Mouse (Mus musculus) intestine, postnatal 0 days (tissue): ENCODE measurements around the gene Scaf8. TPM values are rescaled to one million over a fixed set of nuclear protein-coding genes. Genes with fewer than 3 reads are reported as not detected.

Experiments
- ATAC-seq: fragments of 200-750 bp; cut with Nextera tagmentation; 2 replicates; pipeline ENCODE4 v1.8.0; 2017; ENCODE audit warnings: mild to moderate bottlenecking, moderate TSS enrichment, moderate library complexity
- H3K27ac ChIP-seq: fragments of 300-500 bp; sonication (generic); 2 replicates; pipeline ENCODE4 v1.5.1; 2014; ENCODE audit warnings: mild to moderate bottlenecking, low read depth, low read length, moderate library complexity
- H3K27me3 ChIP-seq: fragments of 300-500 bp; sonication (generic); replicated peaks from 2 replicates; pipeline ENCODE4 v1.6.1; 2014; ENCODE audit warnings: low read length, mixed read lengths; ENCODE audit not compliant: control insufficient read depth, insufficient read depth
- H3K36me3 ChIP-seq: fragments of 300-500 bp; sonication (generic); 2 replicates; pipeline ENCODE4 v1.6.1; 2014; ENCODE audit warnings: mild to moderate bottlenecking, moderate library complexity; ENCODE audit not compliant: control insufficient read depth, insufficient read depth
- H3K4me1 ChIP-seq: fragments of 300-500 bp; sonication (generic); replicated peaks from 2 replicates; pipeline ENCODE4 v1.6.1; 2014; ENCODE audit warnings: antibody characterized with exemption, low read length, mixed read lengths; ENCODE audit not compliant: control insufficient read depth, insufficient read depth
- H3K4me2 ChIP-seq: fragments of 300-500 bp; sonication (generic); replicated peaks from 2 replicates; pipeline ENCODE4 v1.6.1; 2014; ENCODE audit warnings: low read depth, mild to moderate bottlenecking, moderate library complexity
- H3K4me3 ChIP-seq: fragments of 300-500 bp; sonication (generic); 2 replicates; pipeline ENCODE4 v1.5.1; 2014; ENCODE audit warnings: low read depth, low read length
- H3K9ac ChIP-seq: fragments of 300-500 bp; sonication (generic); 2 replicates; pipeline ENCODE4 v1.6.1; 2014; ENCODE audit warnings: mild to moderate bottlenecking, low read depth, low read length
- H3K9me3 ChIP-seq: fragments of 300-500 bp; sonication (generic); 2 replicates; pipeline ENCODE4 v1.6.1; 2016; ENCODE audit warnings: mixed run types; ENCODE audit not compliant: control insufficient read depth
- CTCF ChIP-seq: sonication (generic); IDR thresholded peaks from 2 replicates; pipeline ENCODE4 v1.5.1; 2016; ENCODE audit warnings: low read depth, mild to moderate bottlenecking, control low read depth, antibody characterized with exemption, moderate library complexity
- WGBS: fragments of 180-500 bp; shearing (Covaris S2); extraction: QIAGEN DNeasy Blood & Tissue Kit; methylation state at CpG from one replicate; pipeline ENCODE4 v1.1.7; 2014; 5-methylcytosine and 5-hydroxymethylcytosine counted together
- polyA plus RNA-seq: library from polyadenylated mRNA; unstranded; fragments of >200 nt; fragmentation: Nextera tagmentation; extraction: Ambion mirVana; gene quantifications from 2 replicates; pipeline ENCODE4 v1.2.1, GENCODE M21; 2015

Scaf8 gene
- polyA plus RNA-seq, 1 experiment from 2014 or later = 8.3 TPM

DNA sequence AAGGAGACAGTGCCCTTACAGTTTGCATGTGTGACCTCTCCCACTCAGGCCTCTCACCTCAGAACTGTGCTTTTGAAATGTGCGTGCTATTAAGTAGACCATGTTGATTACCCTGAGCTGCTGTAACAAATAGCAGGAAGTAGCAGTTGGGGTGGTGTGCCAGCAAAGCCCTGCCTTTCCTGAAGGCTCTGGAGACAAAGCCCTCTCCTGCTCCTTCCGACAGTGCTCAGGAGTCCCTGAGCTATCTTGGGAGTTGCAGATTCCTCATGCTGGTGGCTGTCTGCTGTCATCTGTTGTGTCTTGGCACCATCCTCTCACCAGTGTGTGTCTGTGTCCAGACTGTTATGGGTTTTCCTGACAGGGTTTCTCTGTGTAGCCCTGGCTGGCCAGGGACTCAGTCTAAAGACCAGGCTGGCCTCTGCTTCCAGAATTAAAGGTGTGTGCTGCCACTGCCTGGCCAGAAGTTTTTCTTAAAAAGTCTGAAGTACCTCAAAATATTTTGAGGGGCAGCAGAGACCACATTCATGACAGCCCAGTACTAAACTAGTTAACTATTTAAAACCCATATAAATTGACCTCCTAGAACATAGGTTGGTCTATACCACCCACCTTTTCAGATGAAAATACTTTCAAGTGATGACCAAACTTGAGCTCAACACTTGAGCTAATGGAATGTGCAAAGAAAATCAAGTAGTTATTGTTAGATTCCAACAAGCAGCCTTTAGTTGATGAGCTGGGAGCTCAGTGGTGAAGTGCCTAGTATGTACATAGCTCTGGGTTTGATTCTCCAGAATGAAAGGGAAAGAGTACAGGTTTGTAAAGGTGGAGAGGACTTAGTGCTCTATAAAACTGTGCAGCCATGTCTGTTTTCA lies 92.0 kb downstream of the Scaf8 start:
- 28% methylated on average over 2 of the region's 2 CpGs for WGBS
- H3K9me3 ChIP-seq = no peaks in the 10 kb centered on the region
- no peaks in the 10 kb centered on the region for H3K27me3 ChIP-seq
- no peak overlapping the region for H3K4me2 ChIP-seq
- peaks cover 9% of the 10 kb centered on the region for H3K36me3 ChIP-seq
- 0 out of 2 replicates have a peak, but pooled peaks have one; percentile 15 for ATAC-seq
- no peaks in the 10 kb centered on the region for H3K4me1 ChIP-seq
- H3K27ac ChIP-seq = no peak overlapping the region
- no peak overlapping the region for H3K9ac ChIP-seq
- H3K4me3 ChIP-seq = no peak overlapping the region
- no peak for TF ChIP-seq CTCF

DNA sequence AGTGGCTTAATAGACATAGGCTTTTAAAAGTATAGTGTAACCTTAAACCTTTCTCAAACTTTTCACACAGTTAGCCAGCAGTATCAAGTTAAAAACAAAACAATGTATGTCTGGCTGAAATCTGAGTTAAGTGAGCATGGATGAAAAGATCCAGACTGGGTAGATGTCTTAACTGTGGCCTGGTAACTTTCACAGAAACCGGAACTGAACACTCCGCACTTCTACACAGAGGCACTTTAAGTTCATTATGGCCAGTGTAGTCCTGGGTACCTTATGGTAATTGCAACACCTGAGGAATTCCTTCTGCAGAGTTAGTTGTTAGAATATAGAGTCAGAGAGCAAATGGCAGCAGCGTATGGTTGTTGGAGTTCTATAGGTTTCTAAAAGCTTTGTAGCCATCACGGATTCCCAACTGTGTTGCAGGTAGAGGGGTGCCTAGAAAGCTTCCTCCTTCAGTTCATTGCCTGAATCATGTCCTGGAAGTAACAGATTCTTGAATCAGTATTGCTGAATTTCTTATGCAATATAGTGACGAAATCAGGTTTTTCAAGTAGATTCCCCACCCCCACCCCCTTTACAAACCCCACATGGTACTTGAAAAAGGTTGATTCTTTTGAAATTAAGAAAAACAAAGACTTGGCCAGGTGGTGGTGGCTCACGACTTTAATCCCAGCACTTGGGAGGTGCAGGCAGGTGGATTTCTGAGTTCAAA lies 92.9 kb downstream of the Scaf8 start:
- peaks cover 9% of the 10 kb centered on the region for H3K36me3 ChIP-seq
- H3K4me1 ChIP-seq = no peaks in the 10 kb centered on the region
- no peak overlapping the region for H3K4me3 ChIP-seq
- H3K9me3 ChIP-seq = no peaks in the 10 kb centered on the region
- no peak for ATAC-seq
- no peak overlapping the region for H3K4me2 ChIP-seq
- H3K27ac ChIP-seq = no peak overlapping the region
- no peak for TF ChIP-seq CTCF
- H3K9ac ChIP-seq = no peak overlapping the region
- 74% methylated on average over 6 of the region's 6 CpGs for whole genome bisulfite sequencing
- H3K27me3 ChIP-seq = no peaks in the 10 kb centered on the region

DNA sequence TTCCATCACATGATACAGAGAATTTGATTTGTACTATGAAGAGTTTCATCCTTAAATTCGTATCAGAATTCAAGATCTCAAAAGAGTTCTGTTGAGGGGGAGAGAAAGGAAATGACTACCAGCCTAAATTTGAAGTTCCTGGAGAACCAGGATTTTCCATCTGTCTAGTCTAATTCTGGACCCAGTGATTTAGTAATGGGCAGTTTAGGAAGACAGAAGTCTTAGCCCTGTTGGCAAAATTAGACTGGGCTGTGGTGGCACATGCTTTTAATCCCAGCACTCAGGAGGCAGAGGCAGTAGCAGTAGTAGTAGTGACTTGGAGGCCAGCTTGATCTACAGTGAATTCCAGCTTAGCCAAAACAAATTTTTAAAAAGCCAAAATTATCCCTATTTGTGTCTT lies 93.7 kb downstream of the Scaf8 start:
- Histone ChIP-seq H3K9ac (no peak overlapping the region), H3K9me3 (no peaks in the 10 kb centered on the region), H3K4me3 (no peak overlapping the region), H3K27me3 (no peaks in the 10 kb centered on the region), H3K4me1 (no peaks in the 10 kb centered on the region), H3K27ac (no peak overlapping the region), H3K36me3 (peaks cover 15% of the 10 kb centered on the region), H3K4me2 (no peak overlapping the region)
- TF ChIP-seq CTCF = no peak
- ATAC-seq = no peak
- 84% methylated on average over 1 of the region's 1 CpGs for WGBS

DNA sequence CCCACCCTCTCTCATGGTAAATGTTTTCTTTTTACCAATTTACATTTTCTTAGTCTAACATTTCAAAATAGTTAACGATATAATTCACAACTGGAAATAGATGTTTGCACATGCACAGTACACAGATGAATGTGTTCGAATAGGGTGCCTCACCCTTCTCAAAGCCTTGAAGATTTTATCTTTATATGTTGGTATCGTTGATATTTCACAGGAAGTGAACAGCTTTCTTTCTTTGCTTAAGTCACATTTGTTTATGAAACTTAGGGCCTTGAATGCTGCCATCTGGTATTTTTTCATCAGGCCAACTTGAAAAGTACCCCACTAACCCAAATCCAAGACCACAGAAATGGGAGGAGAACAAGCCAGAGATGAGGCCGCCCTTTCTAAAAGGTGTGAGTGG lies 94.8 kb downstream of the Scaf8 start:
- H3K27ac ChIP-seq = peak overlapping the region; percentile 0; the same call in 1 of the 2 replicates
- no peak for ATAC-seq
- no peaks in the 10 kb centered on the region for H3K27me3 ChIP-seq
- no peak overlapping the region for H3K4me2 ChIP-seq
- 39% methylated on average over 4 of the region's 4 CpGs for WGBS
- H3K9me3 ChIP-seq = no peaks in the 10 kb centered on the region
- no peak overlapping the region for H3K4me3 ChIP-seq
- no peak overlapping the region for H3K9ac ChIP-seq
- TF ChIP-seq CTCF = no peak
- H3K4me1 ChIP-seq = no peaks in the 10 kb centered on the region
- H3K36me3 ChIP-seq = peaks cover 19% of the 10 kb centered on the region

DNA sequence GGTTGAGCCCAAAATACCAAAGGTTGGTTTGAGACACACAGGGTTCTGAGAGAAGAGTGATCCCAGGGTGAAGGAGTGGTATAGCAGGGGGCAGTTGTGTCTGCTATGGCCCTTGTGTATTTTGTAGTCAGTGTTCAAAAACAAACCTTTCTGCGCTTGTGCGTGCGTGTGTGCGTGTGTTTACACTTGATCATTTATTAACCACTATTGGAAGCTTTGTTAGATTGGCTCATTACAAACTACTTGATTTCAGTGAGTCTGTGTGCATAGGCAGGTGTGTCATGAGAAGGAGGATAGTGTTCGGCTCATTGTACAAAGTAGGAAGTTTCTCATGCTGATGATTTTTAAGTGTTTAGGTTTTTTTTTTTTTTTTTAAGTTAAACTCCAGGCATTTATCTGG lies 95.4 kb downstream of the Scaf8 start:
- Histone ChIP-seq H3K9me3 (no peaks in the 10 kb centered on the region), H3K4me2 (no peak overlapping the region), H3K4me1 (no peaks in the 10 kb centered on the region), H3K27me3 (no peaks in the 10 kb centered on the region), H3K36me3 (peaks cover 24% of the 10 kb centered on the region), H3K27ac (no peak overlapping the region; the same call in 1 of the 2 replicates), H3K4me3 (no peak overlapping the region), H3K9ac (no peak overlapping the region)
- 50% methylated on average over 5 of the region's 5 CpGs for WGBS
- peak; percentile 23; the same call in 1 of the 2 replicates for ATAC-seq
- TF ChIP-seq CTCF = no peak

DNA sequence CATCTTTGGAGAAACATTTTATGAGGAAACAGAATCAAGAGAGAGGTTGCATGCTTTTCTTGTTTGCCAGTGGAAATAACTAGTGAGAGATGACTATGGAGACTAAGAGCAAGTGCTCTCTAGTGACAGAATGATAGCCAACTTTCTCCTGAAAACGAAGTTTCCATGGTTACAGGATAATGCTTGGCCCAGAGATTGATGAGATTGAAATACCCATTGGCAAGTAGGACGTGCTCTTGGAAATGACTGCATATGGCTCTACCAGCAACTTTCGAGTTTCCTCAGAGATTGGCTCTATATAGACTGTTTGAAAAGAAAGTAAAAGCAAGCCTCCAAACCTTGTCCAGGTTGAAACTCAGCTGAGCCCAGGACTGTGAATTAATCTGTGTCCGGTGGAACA lies 97.3 kb downstream of the Scaf8 start:
- TF ChIP-seq CTCF = no peak

More for the DNA sequence above, 97.3 kb downstream of the Scaf8 start:
- Histone ChIP-seq H3K27me3 (no peaks in the 10 kb centered on the region), H3K4me3 (no peak overlapping the region), H3K36me3 (peaks cover 40% of the 10 kb centered on the region), H3K4me1 (no peaks in the 10 kb centered on the region), H3K4me2 (no peak overlapping the region), H3K9me3 (no peaks in the 10 kb centered on the region), H3K27ac (no peak overlapping the region), H3K9ac (no peak overlapping the region)
- WGBS = 85% methylated on average over 4 of the region's 4 CpGs
- no peak for ATAC-seq
